ENCODE assay signal across 24 mouse cellular contexts in the genomic region with DNA sequence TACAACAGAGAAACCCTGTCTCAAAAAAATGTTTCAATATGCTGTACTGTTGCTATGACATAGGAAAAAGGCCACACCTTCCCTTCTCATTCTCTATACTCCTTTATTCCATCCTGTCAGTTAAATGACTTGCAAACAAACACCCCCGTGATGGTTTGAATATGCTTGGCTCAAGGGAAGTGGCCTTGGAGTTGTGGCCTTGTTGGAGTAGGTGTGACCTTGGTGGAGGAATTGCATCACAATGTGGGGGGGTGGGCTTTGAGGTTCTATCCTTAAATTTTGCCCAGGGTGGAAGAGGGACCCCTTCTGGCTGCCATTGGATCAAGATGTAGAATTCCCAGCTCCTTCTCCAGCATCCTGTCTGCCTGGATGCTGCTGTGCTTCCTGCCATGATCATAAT.
"Had no signal": no experiment of that assay in that cellular context is flagged by ENCODE, and none has a peak within 500 bp of the region (broad histone marks: within the 10 kb centered on the region; RNA-seq: fewer than 3 reads in every experiment).

No protein-coding gene starts in this region.

- H3K36me3 ChIP-seq: embryonic facial prominence, embryonic 10.5 days; embryonic facial prominence, embryonic 12.5 days; embryonic facial prominence, embryonic 13.5 days; embryonic facial prominence, embryonic 15.5 days; forebrain, embryonic 10.5 days; forebrain, embryonic 12.5 days; forebrain, embryonic 15.5 days; heart, embryonic 12.5 days had no signal

- DNase-seq: cerebellum, postnatal 10 days; cerebellum, postnatal 14 days; cerebellum, postnatal 25 days; cerebellum, postnatal 36 days; embryo, embryonic 11 days; forebrain, postnatal 0 days; gastrocnemius, adult 2 months; gastrocnemius, postnatal 10 days; gastrocnemius, postnatal 14 days; gastrocnemius, postnatal 25 days; gastrocnemius, postnatal 36 days; heart, adult 11 months; heart, adult 18-20 months; heart, adult 2 months had no signal

- H3K9me3 ChIP-seq: embryonic facial prominence, embryonic 10.5 days; embryonic facial prominence, embryonic 12.5 days; embryonic facial prominence, embryonic 13.5 days; embryonic facial prominence, embryonic 15.5 days; forebrain, embryonic 10.5 days; forebrain, embryonic 12.5 days; forebrain, embryonic 13.5 days; forebrain, embryonic 15.5 days had no signal

- H3K27me3 ChIP-seq: embryonic facial prominence, embryonic 12.5 days; embryonic facial prominence, embryonic 13.5 days; embryonic facial prominence, embryonic 15.5 days; forebrain, embryonic 12.5 days; forebrain, embryonic 13.5 days; forebrain, embryonic 15.5 days; heart, embryonic 12.5 days had no signal

- H3K4me3 ChIP-seq: embryonic facial prominence, embryonic 10.5 days; embryonic facial prominence, embryonic 12.5 days; embryonic facial prominence, embryonic 13.5 days; embryonic facial prominence, embryonic 15.5 days; erythroblast, embryonic 14.5 days; forebrain, embryonic 10.5 days; forebrain, embryonic 12.5 days; forebrain, embryonic 13.5 days; forebrain, embryonic 15.5 days; gastrocnemius, adult 2 months; heart, adult 2 months; heart, embryonic 12.5 days had no signal

- H3K4me1 ChIP-seq: embryonic facial prominence, embryonic 10.5 days; embryonic facial prominence, embryonic 12.5 days; embryonic facial prominence, embryonic 13.5 days; embryonic facial prominence, embryonic 15.5 days; forebrain, embryonic 10.5 days; forebrain, embryonic 12.5 days; forebrain, embryonic 13.5 days; forebrain, embryonic 15.5 days; heart, embryonic 12.5 days had no signal

- H3K27ac ChIP-seq: embryonic facial prominence, embryonic 10.5 days; embryonic facial prominence, embryonic 12.5 days; embryonic facial prominence, embryonic 13.5 days; embryonic facial prominence, embryonic 15.5 days; forebrain, embryonic 10.5 days; forebrain, embryonic 12.5 days; forebrain, embryonic 13.5 days; forebrain, embryonic 15.5 days; gastrocnemius, adult 2 months; heart, adult 2 months had no signal
